Mouse (Mus musculus): ENCODE measurements around the gene Fgfr1op2. TPM values are rescaled to one million over a fixed set of nuclear protein-coding genes. Genes with fewer than 3 reads are reported as not detected.
"Not testable (repeated sequence)": the region's sequence is repeated elsewhere in the genome, so short reads cannot be mapped to it uniquely, and the experiment has no call there.

Fgfr1op2 gene
- 10 to 100 TPM; 78.3 to 80.9 TPM for total RNA-seq (2021)
- long read RNA-seq, experiment 1, transcript Fgfr1op2-204 (7 exons, 2,880 nt) = minor isoform, 13 of 153 reads
- long read RNA-seq, experiment 1, transcript Fgfr1op2-203 (6 exons, 2,766 nt) = major isoform, 124 of 153 reads
- long read RNA-seq, experiment 1, transcript Fgfr1op2-202 (5 exons, 918 nt) = minor isoform, 5 of 153 reads
- long read RNA-seq, experiment 1, partial matches to known transcripts = 4 of 153 reads
- long read RNA-seq, experiment 1, other reads (novel, unspliced or antisense) = 7 of 153 reads
- long read RNA-seq, experiment 2, transcript Fgfr1op2-202 (5 exons, 918 nt) = minor isoform, 12 of 196 reads
- long read RNA-seq, experiment 2, transcript Fgfr1op2-204 (7 exons, 2,880 nt) = minor isoform, 18 of 196 reads
- long read RNA-seq, experiment 2, transcript Fgfr1op2-203 (6 exons, 2,766 nt) = major isoform, 152 of 196 reads
- long read RNA-seq, experiment 2, partial matches to known transcripts = 2 of 196 reads
- long read RNA-seq, experiment 2, other reads (novel, unspliced or antisense) = 12 of 196 reads

DNA sequence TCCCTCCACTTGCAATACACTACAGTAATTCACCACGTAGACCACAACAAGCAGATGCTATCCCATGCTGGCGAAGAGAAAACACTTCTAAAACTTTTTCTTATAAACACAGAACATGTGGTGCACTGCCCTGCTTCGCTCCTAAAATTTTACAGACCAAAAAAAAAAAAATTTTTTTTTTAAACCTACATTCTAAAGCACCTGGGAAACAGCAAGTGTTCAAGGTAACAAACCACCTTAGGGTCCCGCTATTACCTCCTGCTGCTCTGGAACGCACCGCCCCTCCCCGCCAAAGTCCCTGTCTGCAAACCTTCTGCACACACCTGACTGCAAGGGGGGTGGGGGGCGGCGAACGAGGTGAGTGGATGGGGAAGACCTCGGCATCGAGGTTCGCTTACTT, at the start of gene Fgfr1op2:
Gene Fgfr1op2 (plus strand): TSS at position 301 of the 400 bp plus-strand sequence.
- no peak for DNase-seq (ENCODE audit: low spot score in 2 of 2)

DNA sequence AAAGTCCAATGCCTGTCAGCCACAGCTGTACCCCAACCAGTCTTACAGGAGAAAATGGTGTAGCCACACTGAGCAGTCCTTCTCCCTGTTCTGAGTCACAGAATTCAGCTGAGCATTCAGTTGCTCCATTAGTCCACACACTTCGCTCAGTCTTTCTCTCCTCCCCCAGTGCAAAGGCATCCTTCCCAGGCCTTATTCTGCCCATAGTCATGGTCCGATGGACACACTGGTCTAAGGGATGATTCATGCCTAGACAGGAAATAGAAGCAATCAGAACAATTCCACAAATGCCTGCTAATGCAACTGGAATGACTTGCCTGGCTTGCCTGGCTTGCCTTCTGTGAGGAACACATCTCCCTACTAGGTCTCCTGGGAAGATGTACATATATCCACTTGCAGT, 49.5 kb upstream of the Fgfr1op2 start:
- DNase-seq (ENCODE audit: low spot score in 2 of 2) = no peak

DNA sequence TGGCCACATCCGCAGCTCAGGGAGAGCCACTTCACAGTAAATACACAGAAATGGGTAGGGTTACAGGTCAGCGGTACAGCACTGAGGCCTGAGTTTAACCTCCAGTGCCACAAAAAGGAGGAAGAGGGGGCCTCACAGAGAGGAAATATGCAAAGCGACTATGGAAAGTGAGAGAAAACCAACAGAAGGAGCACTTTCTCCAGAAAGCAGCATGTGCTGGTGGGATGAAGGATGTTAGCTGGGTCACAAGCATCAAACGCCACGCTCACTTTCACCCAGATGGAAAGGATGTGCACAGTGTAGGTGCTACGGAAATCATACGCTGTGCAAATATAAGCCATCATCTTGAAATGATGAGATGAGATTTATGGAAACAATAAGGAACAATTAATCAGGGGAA, 46.6 kb upstream of the Fgfr1op2 start:
- DNase-seq (ENCODE audit: low spot score in 2 of 2) = no peak

DNA sequence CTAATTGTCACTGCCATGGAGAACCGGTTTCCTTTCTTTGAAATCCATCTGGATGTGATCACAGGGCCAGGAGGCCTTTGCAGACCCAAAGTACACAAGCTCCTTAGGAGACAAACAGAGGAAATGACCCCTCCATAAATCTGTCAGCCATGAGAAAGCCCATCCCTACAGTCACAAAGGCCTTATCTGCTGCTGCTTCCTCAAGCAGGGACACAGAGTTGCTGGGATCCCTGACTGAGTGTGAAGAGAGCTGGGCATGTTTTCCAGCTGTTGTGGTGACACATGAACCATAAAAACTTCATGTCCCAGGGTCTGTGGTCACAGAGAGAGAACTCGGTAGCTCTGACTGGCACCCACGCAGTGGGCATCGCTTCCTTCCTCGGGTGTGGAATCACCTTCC, 46.2 kb upstream of the Fgfr1op2 start:
- no peak for DNase-seq (ENCODE audit: low spot score in 2 of 2)

DNA sequence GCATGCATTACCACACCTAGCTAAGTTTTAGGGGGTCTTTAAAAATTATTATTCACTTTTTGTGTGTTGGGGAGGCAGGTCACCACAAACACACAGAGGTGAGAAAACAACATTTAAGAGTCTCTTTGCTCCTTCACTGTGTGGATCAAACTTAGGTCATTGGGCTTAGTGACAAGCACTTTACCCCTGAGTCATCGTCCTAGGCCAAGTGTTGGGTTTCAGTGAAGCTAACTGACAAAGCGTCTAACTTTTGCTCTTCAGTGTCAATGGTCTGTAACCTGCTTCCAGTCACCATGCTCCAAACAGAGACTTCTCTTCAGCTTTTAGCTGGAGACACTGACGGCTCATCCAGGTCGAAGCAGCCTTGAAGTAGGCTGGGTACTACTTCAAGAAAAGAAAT, 43.9 kb upstream of the Fgfr1op2 start:
- DNase-seq (ENCODE audit: low spot score in 2 of 2) = no peak

DNA sequence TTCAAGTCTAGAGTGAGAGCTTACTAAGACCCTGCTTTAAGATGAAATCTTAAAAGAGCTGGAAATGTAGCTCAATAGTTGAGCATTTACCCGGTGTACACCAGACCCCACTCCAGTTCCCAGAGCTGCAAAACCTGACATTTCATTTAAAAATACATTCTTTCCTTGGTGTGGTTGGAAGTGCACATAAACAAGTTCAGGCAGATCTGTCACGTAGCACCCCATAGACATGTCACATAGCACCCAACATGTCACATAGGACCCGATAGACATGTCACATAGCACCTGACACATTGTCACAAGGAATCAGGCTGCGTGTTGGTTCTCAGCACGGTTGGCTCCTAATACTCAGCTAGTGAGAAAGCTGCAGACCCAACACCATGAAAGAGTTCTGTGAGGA, 41.5 kb upstream of the Fgfr1op2 start:
- DNase-seq (ENCODE audit: low spot score in 2 of 2) = no peak

DNA sequence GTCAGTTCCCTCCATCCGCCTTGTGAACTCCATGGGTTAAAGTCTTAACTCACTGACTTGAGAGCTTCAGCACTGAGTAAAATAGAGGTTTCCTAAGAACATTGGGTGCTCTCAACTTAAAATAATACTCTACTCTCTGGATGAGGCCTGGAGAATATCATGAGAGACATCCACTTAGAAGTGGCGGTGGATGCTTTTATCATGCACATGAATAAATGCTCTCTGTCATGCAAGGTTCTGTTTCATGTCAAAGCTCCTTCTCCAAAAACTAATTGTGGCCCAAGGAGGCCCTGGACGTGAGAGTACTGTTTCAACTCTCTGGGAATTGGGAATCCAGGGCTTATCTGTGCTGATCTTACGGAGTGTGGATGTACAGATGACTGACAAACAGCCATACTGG, 39.9 kb upstream of the Fgfr1op2 start:
- DNase-seq (ENCODE audit: low spot score in 2 of 2) = no peak

DNA sequence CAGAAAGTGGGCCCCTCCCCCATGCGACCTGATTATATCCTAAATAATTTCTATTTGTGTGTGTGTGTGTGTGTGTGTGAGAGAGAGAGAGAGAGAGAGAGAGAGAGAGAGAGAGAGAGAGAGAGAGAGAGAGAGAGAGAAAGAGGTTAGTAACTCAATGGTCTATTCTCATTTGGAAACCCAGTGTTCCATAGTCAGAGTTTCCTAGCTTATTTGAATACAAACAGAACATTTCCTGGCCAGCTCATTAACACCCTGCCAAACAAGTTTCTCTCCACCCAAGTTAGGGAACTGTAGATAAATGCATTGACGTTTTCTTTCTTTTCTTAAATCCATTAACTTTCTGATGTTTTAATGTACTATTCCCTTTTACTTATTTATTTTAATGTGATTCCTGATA, 38.9 kb upstream of the Fgfr1op2 start:
- no peak for DNase-seq (ENCODE audit: low spot score in 2 of 2)

DNA sequence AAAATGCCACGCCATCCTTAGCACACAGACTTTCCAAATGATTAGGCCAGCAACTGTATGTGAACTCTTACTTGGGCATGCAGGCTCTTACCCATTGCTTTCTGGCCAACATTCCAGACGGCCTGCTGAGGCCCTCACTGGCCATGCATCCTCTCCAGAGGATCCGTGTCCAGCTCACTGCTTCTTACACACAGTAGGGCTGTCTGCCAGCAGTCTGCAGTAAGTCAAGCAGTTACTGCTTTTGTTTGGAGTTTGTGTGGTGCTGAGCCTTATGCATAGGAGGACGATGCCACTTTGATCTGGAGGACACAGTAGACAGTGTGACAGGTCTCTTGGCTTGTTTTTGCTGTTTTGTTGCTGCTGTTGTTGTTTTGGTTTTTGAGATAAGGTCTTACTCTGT, 38.3 kb upstream of the Fgfr1op2 start:
- DNase-seq (ENCODE audit: low spot score in 2 of 2) = no peak

DNA sequence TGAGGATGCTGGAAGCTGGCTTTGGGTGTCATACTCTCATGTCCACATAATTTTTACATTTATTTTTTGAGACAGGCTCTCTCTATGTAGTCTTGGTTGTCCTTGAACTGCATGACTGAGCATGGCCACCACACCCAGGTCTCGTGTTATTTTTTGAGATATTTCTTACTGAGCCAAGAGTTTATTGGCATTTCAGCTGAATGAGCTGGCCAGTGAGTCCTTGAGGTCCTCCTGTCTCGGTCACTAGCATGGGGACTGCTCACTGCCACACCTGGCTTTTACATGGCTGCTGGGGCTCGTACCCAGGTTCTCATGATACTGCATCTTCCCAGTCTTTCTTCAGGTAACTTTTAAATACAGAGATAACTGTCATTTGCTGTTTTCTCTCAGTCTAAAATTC, 36.6 kb upstream of the Fgfr1op2 start:
- no peak for DNase-seq (ENCODE audit: low spot score in 2 of 2)

DNA sequence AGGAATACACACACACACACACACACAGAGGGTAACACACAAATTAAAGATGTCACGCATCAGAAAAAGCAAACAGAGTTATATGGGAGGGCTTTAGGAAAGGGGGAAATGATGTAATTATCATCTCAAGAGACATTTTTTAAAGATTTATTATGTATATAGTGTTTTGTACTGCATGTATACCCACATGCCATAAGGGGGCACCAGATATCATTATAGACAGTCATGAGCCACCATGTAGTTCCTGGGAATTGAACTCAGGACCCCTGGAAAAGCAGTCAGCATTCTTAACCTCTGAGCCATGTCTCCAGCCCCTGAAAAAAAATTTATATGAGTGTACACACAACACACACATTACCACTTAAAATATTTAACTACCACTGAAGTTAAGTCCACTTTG, 32.4 kb upstream of the Fgfr1op2 start:
- no peak for DNase-seq (ENCODE audit: low spot score in 2 of 2)

DNA sequence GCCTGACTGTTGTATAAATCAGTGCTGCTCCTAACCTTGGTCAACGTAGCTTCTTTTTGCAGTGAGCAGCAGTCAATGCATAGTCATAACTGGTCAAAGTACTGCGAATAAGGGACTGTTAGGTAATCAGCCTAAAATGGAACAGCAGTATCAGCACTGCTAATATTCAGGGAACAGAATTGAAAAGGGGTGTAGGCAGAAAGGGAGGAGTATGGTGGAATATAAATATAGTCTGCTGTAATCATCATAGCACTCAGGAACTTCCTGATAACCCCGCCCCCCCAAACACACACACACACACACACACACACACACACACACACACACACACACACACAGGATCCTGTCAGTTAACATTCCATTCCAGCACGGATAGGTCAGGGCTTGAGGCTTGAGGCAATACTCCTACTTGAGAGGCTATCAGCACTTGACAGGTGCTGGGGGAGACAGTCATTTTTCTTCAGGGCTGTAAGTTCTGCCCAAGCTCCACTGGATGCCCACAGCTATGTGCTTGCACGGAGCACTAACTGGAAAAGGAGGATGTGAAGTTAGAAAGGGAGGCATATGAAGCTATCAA, 31.6 kb upstream of the Fgfr1op2 start:
- DNase-seq (ENCODE audit: low spot score in 2 of 2) = no peak

DNA sequence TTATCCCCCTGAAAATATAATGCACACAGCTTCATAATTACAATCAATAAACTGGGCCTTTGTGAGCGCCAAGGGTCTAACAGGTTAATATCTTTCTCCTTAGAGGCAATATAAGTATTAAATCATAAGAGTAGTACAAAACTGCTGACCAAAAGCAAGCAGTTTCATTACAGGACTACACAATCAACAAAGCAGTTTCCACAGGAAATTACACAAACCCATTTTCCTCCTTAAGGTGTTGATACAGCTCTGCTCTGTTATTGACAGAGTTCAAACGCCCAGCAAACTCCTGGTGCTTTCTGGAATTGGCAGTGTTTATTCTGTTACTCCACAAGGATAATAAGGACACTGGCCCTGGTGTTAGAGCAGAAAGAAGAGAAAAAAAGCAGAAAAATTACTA, 26.6 kb upstream of the Fgfr1op2 start:
- no peak for DNase-seq (ENCODE audit: low spot score in 2 of 2)

DNA sequence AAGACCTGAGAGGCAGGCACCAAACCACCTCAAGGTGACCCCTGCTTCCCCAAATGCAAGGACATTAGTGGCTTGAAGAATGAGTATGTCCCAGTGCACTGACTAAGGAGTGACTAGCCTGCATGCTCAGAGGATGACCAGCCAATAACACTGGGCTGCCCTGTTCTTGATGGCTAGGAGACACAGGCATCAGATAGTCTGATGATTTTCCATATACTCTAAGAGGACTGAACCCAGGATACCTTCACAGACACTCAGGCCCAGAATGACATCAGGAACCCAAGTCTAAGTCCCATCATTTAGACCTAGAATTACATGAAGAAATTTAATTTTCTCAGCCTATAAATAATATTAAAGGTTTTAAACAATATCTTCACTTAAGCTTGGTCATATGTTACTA, 25.7 kb upstream of the Fgfr1op2 start:
- no peak for DNase-seq (ENCODE audit: low spot score in 2 of 2)

DNA sequence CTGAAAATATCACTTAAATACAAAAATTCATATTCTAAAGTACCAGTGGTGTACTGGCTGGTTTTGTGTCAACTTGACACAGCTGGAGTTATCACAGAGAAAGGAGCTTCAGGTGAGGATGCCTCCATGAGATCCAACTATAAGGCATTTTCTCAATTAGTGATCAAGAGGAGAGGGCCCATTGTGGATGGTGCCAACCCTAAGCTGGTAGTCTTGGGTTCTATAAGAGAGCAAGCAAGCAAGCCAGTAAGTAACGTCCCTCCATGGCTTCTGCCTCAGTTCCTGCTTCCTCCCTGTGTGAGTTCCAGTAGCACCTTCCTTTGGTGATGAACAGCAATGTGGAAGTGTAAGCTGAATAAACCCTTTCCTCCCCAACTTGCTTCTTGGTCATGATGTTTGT, 14.5 kb upstream of the Fgfr1op2 start:
- DNase-seq (ENCODE audit: low spot score in 2 of 2) = not testable (repeated sequence)

DNA sequence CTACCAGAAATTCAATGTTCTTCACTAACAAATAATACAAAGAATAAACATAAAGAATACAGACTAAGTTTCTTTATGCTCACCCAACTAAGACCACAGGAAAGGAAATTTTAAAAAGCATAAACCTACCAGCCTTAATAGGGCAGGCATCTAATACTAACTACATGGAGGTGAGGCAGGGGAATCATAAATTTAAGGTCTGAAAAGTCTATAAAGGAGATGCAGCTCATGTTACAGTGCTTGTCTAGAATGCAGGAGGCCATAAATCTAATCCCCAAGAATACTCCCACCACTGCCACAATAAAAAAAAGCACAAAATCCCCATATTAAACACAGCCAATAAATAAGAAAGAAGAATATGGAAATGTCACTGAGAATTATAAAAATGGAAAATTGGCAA, 4.9 kb upstream of the Fgfr1op2 start:
- DNase-seq (ENCODE audit: low spot score in 2 of 2) = no peak

DNA sequence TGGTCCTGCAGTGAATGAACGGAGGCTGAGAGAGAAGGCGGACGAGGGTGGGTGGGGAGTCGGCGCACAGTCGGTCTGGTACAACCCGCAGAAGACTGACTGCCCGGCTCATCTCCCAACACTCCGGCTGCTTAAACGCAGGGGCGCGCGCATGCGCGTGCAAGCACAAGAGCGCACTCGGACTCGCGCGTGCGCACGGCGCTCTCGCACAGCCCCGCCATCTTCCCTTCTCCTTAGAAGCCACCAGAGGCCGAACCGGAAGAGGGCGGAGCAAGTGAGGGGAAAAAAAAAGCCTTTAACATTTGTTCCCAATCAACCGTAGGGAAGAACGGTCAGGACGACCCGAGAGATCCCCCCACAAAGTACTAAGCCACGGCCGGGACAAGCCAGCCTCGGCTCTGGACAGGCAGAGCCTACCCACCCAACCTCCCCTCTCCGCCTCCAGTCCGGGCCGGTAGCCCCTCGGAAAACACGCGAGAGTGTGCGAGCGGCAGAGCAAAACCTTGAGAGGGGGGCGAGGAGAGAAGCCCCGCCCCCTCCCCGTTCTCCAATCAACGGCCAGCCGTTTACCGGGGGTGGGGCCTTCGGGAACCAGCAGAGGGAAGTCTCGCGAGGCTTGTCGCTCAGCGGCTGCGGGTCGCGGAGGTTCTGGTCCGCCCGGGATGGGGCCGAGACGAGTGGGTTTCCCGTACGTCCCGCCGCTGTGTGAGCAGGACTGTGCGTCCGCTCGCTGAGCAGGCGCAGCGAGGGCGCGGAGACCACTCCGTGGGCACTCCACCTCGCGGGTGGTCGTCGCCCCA, 507 bp downstream of the Fgfr1op2 start, which contains the start of gene Ints13:
Gene Ints13 (minus strand): TSS at position 526 of the 800 bp plus-strand sequence.
- DNase-seq (ENCODE audit: low spot score in 2 of 2) = peak; percentile 94 to 98

DNA sequence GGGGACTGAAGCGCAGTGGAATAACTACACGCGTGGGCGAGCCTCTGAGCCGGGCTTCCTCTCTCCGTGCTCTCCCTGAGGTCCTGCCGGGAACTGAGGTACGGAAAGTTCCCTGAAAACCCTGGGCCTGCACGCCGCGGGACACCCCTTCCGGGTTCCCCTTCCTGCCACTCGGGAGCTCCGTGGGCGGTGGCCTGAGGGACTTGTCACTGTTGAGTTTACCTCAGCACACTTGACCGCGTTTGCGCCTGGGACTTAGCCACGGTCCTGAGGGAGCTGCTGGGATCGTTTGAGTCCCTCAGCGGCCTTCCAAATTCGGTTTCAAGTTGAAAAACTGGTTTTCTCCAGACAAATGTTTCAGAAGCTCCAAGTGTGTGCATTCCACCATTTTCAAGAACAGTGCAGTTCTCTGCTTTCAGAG, 1.1 kb downstream of the Fgfr1op2 start:
- no peak for DNase-seq (ENCODE audit: low spot score in 2 of 2)

DNA sequence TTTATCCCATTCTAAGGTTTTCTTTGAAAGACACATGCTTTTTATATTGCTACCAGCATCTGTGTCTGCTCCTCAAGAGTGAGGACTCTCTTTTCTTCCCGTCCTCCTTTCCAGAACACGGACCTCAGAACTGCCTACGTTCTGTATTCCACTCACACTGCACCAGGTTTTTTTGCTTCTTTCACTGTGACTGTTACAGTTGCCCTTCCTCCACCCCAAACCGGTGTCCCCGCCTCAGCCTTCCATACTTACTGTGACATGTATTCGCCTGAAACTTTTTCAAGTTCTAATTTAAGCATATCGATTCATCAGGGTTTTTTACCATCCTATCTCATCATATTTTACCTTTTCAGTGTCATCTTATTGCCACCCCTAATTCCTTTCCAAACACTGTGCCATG, 1.6 kb downstream of the Fgfr1op2 start:
- DNase-seq (ENCODE audit: low spot score in 2 of 2) = peak in 1 of 2 experiments; percentile 33

DNA sequence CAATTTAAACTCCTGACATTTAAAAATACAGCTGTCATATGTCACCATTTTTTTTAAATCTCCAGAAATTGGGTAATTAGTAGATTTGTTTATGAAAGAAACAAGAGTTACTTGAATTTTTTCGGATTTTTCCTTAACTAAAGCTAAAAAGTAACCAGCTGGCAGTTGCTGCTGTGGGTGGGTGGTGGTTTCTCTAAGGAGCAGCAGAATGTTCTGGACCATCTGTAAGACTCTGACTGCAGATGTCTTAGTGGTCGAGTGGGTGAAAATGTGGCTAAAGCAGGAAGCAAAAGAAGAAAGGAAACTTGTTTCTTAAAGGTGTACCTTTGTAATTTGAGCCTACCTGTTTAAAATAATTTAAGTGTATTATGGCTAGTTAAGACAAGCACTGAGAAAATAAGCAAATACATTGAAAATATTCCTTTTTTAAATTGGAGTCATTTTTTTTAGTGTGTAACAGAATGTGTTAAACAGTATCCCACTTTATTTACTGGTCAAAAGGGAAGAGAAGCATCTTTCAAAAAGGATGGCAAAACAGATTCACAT, 3.5 kb downstream of the Fgfr1op2 start:
- peak in 1 of 2 experiments; percentile 55 for DNase-seq (ENCODE audit: low spot score in 2 of 2)

DNA sequence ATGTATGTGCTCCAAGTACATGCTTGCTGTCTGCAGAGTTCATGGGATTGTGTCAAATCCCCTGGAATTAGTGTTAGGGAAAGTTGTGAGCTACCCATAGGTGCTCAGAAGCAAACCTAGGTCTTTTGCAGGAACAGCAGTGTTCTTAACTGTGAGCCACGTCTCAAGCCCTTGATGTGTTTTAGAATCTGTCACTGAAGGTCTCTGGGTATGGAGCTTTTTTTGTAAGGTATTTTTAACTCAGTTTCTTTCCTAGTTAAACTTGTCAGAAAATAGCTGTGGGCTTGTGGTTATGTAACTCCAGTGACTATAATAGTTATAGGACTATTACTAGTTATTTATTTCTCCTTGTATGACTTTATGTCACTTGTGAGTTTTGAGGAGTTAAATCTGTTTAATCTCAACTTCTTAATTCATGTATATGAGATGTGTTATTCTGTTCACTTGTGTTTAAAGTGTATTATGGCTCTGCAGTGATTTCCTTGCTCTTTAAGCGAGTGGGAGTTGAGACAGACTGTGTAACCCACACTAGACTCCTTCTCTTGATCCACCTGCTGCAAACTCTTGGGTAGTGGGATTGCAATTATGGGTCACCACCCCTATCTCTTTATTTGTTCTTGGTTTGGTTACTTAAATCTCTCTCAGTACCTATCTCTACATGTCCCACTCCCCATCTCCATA, 6.5 kb downstream of the Fgfr1op2 start:
- DNase-seq (ENCODE audit: low spot score in 2 of 2) = no peak
